Mouse (Mus musculus) gastrocnemius, adult 18-20 months (tissue): ENCODE results near the gene Tspo2. TPM values are rescaled to one million over a fixed set of nuclear protein-coding genes. Genes with fewer than 3 reads are reported as not detected.

Experiments
- DNase-seq: peaks from one replicate; pipeline ENCODE4 v3.0.0; 2021; ENCODE audit warnings: low spot score
- total RNA-seq, 2 experiments: library from RNA; stranded (reverse); gene quantifications; 2 replicates each; pipeline ENCODE4 v1.2.3; 2021

Gene Tspo2
- total RNA-seq, 2 experiments from 2014 or later: not detected

- DNase-seq: no peak
Measured at GRCm38 (mm10) chr17:48418781-48419180, 32.5 kb downstream of the Tspo2 start.

- DNase-seq: no peak
Measured at GRCm38 (mm10) chr17:48418174-48418573, 33.1 kb downstream of the Tspo2 start.

- DNase-seq: no peak
Measured at GRCm38 (mm10) chr17:48417521-48417920, 33.8 kb downstream of the Tspo2 start.

- no peak for DNase-seq
Measured at GRCm38 (mm10) chr17:48416425-48417195, 34.7 kb downstream of the Tspo2 start.

- no peak for DNase-seq
Measured at GRCm38 (mm10) chr17:48416011-48416410, 35.3 kb downstream of the Tspo2 start.

- DNase-seq: no peak
Measured at GRCm38 (mm10) chr17:48411241-48411640, 40.1 kb downstream of the Tspo2 start.

- no peak for DNase-seq
Measured at GRCm38 (mm10) chr17:48410299-48410785, 41.0 kb downstream of the Tspo2 start.

GRCm38 (mm10) chr17:48409380-48410298 lies 41.7 kb downstream of the Tspo2 start, which contains the start of the genes Nfya and Oard1:
Nfya (minus strand) TSS chr17:48409906.
Oard1 (plus strand) TSS chr17:48410014.
- DNase-seq: peak; percentile 100

- peak; percentile 59 for DNase-seq
Measured at GRCm38 (mm10) chr17:48408526-48409291, 42.6 kb downstream of the Tspo2 start.

GRCm38 (mm10) chr17:48407910-48408525 lies 43.3 kb downstream of the Tspo2 start:
- no peak for DNase-seq

- DNase-seq: no peak
Measured at GRCm38 (mm10) chr17:48407154-48407553, 44.2 kb downstream of the Tspo2 start.

GRCm38 (mm10) chr17:48404706-48405105 lies 46.6 kb downstream of the Tspo2 start:
- no peak for DNase-seq

GRCm38 (mm10) chr17:48403848-48404247 lies 47.5 kb downstream of the Tspo2 start:
- no peak for DNase-seq

- DNase-seq: no peak
Measured at GRCm38 (mm10) chr17:48402751-48403150, 48.6 kb downstream of the Tspo2 start.

- DNase-seq: no peak
Measured at GRCm38 (mm10) chr17:48401710-48402109, 49.6 kb downstream of the Tspo2 start.

Other genes starting within 250 kb of the Tspo2 start
- gene Trem1, start 218.8 kb downstream of the Tspo2 start, total RNA-seq: not detected
- gene Trem3, start 203.7 kb downstream of the Tspo2 start, total RNA-seq: not detected
- gene Treml4, start 187.2 kb downstream of the Tspo2 start, total RNA-seq: not detected
- under 1 TPM in 1 of 2 experiments, not detected in 1; 0.12 TPM for gene Treml2, start 152.0 kb downstream of the Tspo2 start, total RNA-seq
- under 1 TPM in 1 of 2 experiments, not detected in 1; 0.05 TPM for gene B430306N03Rik, start 135.4 kb downstream of the Tspo2 start, total RNA-seq
- gene Trem2, start 105.1 kb downstream of the Tspo2 start, total RNA-seq: under 1 TPM in 1 of 2 experiments, not detected in 1; 0.97 TPM
- under 1 TPM in 1 of 2 experiments, not detected in 1; 0.19 TPM for gene Treml1, start 91.6 kb downstream of the Tspo2 start, total RNA-seq
- gene Nfya, start 41.6 kb downstream of the Tspo2 start, total RNA-seq: 1 to 10 TPM; 5.4 to 7.3 TPM
- gene Oard1, start 41.5 kb downstream of the Tspo2 start, total RNA-seq: 10 to 100 TPM; 12.3 to 17.4 TPM
- gene Apobec2, start 18.6 kb downstream of the Tspo2 start, total RNA-seq: 100 to 1,000 TPM; 411 to 558 TPM
- gene Unc5cl, start 3.4 kb upstream of the Tspo2 start, total RNA-seq: not detected